ENCODE assay signal across 21 mouse cellular contexts in the genomic region with DNA sequence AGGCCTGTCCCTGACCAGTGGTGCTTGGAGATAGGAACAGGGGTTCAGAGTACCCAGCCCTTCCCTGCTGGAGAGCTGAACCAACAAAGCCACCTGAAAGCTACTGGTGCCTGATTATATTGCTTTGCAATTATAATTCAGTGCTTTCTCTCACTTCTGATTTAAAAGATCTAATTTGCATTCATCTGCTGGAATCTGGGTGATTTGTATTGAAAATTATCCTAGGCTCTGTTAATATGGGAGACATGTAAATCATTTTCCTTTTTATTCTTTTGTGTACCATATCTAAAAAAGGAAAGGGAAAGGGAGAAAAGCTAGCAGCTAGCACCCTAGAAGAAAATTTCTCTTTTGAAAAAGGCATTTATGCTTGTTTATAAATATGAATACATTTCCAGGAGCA.
DNase-seq lines count a peak whose midpoint lies in the region; ATAC-seq and TF ChIP-seq lines count a peak whose summit lies in the region.
"Had no signal": no experiment of that assay in that cellular context is flagged by ENCODE, and none has a peak within 500 bp of the region (broad histone marks: within the 10 kb centered on the region; RNA-seq: fewer than 3 reads in every experiment).

No protein-coding gene starts in this region.

- no peaks in the 10 kb centered on the region for H3K9me3 ChIP-seq in forebrain, embryonic 13.5 days (replicated peaks)
- H3K9me3 ChIP-seq in forebrain, embryonic 10.5 days: no peaks in the 10 kb centered on the region
- H3K9me3 ChIP-seq in midbrain, embryonic 12.5 days: no peaks in the 10 kb centered on the region
- H3K9me3 ChIP-seq in midbrain, postnatal 0 days (ENCODE audit: low read length): no peaks in the 10 kb centered on the region
- no peaks in the 10 kb centered on the region for H3K9me3 ChIP-seq in midbrain, embryonic 14.5 days (ENCODE audit: control insufficient read depth, low read length)
- H3K9me3 ChIP-seq: embryonic facial prominence, embryonic 10.5 days; limb, embryonic 12.5 days; neural tube, embryonic 12.5 days had no signal

- DNase-seq in forebrain, embryonic 10.5 days (ENCODE audit: extremely low spot score, low spot score): no peak
- no peak for DNase-seq in midbrain, postnatal 0 days (ENCODE audit: low spot score)
- DNase-seq in midbrain, embryonic 14.5 days: no peak
- DNase-seq in left cerebral cortex, postnatal 14 days (ENCODE audit: low spot score in 2 of 2): no peak
- DNase-seq: adrenal gland, postnatal 36 days; cerebellum, adult 11 months; cerebellum, adult 9-11 months; gastrocnemius, postnatal 14 days; heart, adult 11 months; kidney, adult 2 months; kidney, postnatal 10 days; thymus, adult 18-20 months had no signal

- no peaks in the 10 kb centered on the region for H3K27me3 ChIP-seq in forebrain, embryonic 13.5 days
- no peaks in the 10 kb centered on the region for H3K27me3 ChIP-seq in forebrain, embryonic 10.5 days (ENCODE audit: poor library complexity, severe bottlenecking)
- H3K27me3 ChIP-seq in midbrain, embryonic 12.5 days: no peaks in the 10 kb centered on the region
- no peaks in the 10 kb centered on the region for H3K27me3 ChIP-seq in midbrain, postnatal 0 days (ENCODE audit: insufficient read depth, low read length)
- H3K27me3 ChIP-seq in midbrain, embryonic 14.5 days (ENCODE audit: control insufficient read depth, insufficient read depth, low read length): no peaks in the 10 kb centered on the region
- H3K27me3 ChIP-seq: limb, embryonic 12.5 days; neural tube, embryonic 12.5 days had no signal

- no peak overlapping the region for H3K4me2 ChIP-seq in forebrain, embryonic 13.5 days
- H3K4me2 ChIP-seq in midbrain, embryonic 12.5 days (replicated peaks): no peak overlapping the region
- no peak overlapping the region for H3K4me2 ChIP-seq in midbrain, postnatal 0 days (ENCODE audit: low read depth, low read length, poor library complexity, severe bottlenecking)
- no peak overlapping the region for H3K4me2 ChIP-seq in midbrain, embryonic 14.5 days (ENCODE audit: low read length)
- H3K4me2 ChIP-seq: heart, embryonic 11.5 days; limb, embryonic 12.5 days; liver, embryonic 11.5 days had no signal

- TF ChIP-seq CTCF in midbrain, postnatal 0 days (IDR thresholded peaks at IDR 0.05): no peak

- H3K4me1 ChIP-seq in forebrain, embryonic 13.5 days: peaks cover 22% of the 10 kb centered on the region
- H3K4me1 ChIP-seq in forebrain, embryonic 10.5 days: peaks cover 11% of the 10 kb centered on the region
- peaks cover 12% of the 10 kb centered on the region for H3K4me1 ChIP-seq in midbrain, embryonic 12.5 days
- peaks cover 7% of the 10 kb centered on the region for H3K4me1 ChIP-seq in midbrain, postnatal 0 days (ENCODE audit: insufficient read depth, low read length)
- H3K4me1 ChIP-seq in midbrain, embryonic 14.5 days (ENCODE audit: control insufficient read depth, insufficient read depth, low read length): peaks cover 18% of the 10 kb centered on the region
- H3K4me1 ChIP-seq: limb, embryonic 12.5 days had no signal

- no peak overlapping the region for H3K9ac ChIP-seq in forebrain, embryonic 13.5 days
- no peak overlapping the region for H3K9ac ChIP-seq in midbrain, embryonic 12.5 days (replicated peaks)
- H3K9ac ChIP-seq in midbrain, postnatal 0 days (replicated peaks; ENCODE audit: low read length, poor library complexity, severe bottlenecking): no peak overlapping the region
- H3K9ac ChIP-seq in midbrain, embryonic 14.5 days (replicated peaks; ENCODE audit: low read length): no peak overlapping the region
- H3K9ac ChIP-seq: limb, embryonic 12.5 days; liver, postnatal 0 days; neural tube, embryonic 12.5 days had no signal

- ATAC-seq in forebrain, embryonic 13.5 days: 0 out of 2 replicates have a peak, but pooled peaks have one; percentile 29
- no peak for ATAC-seq in midbrain, embryonic 12.5 days (ENCODE audit: low FRiP score, low read depth)
- ATAC-seq in midbrain, postnatal 0 days (ENCODE audit: low FRiP score): no peak
- ATAC-seq in midbrain, embryonic 14.5 days (ENCODE audit: low FRiP score, low TSS enrichment): no peak
- ATAC-seq in CD4-positive, CD25-positive, alpha-beta regulatory T cell, adult 4 months: no peak
- ATAC-seq: liver, postnatal 0 days had no signal

- H3K27ac ChIP-seq in forebrain, embryonic 13.5 days: peak overlapping the region; percentile 69
- H3K27ac ChIP-seq in forebrain, embryonic 10.5 days: no peak overlapping the region
- peak overlapping the region; percentile 60; the same call in 1 of the 2 replicates for H3K27ac ChIP-seq in midbrain, embryonic 12.5 days (replicated peaks)
- no peak overlapping the region; the same call in 1 of the 2 replicates for H3K27ac ChIP-seq in midbrain, postnatal 0 days (ENCODE audit: low read depth, low read length)
- H3K27ac ChIP-seq in midbrain, embryonic 14.5 days (replicated peaks; ENCODE audit: low read depth, low read length): peak overlapping the region; percentile 82
- H3K27ac ChIP-seq: embryonic facial prominence, embryonic 10.5 days; limb, embryonic 12.5 days; neural tube, embryonic 12.5 days had no signal

- H3K36me3 ChIP-seq in forebrain, embryonic 13.5 days (ENCODE audit: poor library complexity, severe bottlenecking): no peaks in the 10 kb centered on the region
- H3K36me3 ChIP-seq in forebrain, embryonic 10.5 days (replicated peaks): no peaks in the 10 kb centered on the region
- H3K36me3 ChIP-seq in midbrain, embryonic 12.5 days: no peaks in the 10 kb centered on the region
- no peaks in the 10 kb centered on the region for H3K36me3 ChIP-seq in midbrain, postnatal 0 days (ENCODE audit: insufficient read depth, low read length)
- H3K36me3 ChIP-seq in midbrain, embryonic 14.5 days (ENCODE audit: control insufficient read depth, insufficient read depth, low read length): 0 out of 2 replicates have a peak, but pooled peaks cover 4% of the 10 kb centered on the region
- H3K36me3 ChIP-seq: embryonic facial prominence, embryonic 10.5 days; limb, embryonic 12.5 days; neural tube, embryonic 12.5 days had no signal

- intact Hi-C loops in left cerebral cortex, postnatal 14 days (cut with DNase I): no loop called here

- no peak overlapping the region for H3K4me3 ChIP-seq in forebrain, embryonic 13.5 days
- H3K4me3 ChIP-seq in forebrain, embryonic 10.5 days: no peak overlapping the region
- H3K4me3 ChIP-seq in midbrain, embryonic 12.5 days: no peak overlapping the region
- H3K4me3 ChIP-seq in midbrain, postnatal 0 days (ENCODE audit: low read depth, low read length): no peak overlapping the region
- H3K4me3 ChIP-seq in midbrain, embryonic 14.5 days (replicated peaks; ENCODE audit: low read depth, low read length): no peak overlapping the region
- H3K4me3 ChIP-seq: embryonic facial prominence, embryonic 10.5 days; limb, embryonic 12.5 days; neural tube, embryonic 12.5 days had no signal

Comparison
In these comparisons a context has a peak if more than half of its experiments do, and no peak if none do; other contexts are left out.
1. H3K27ac ChIP-seq: peak in forebrain, embryonic 13.5 days (single experiment), midbrain, embryonic 12.5 days (single experiment) and midbrain, embryonic 14.5 days (single experiment); none in forebrain, embryonic 10.5 days (single experiment) and midbrain, postnatal 0 days (single experiment).